Mouse (Mus musculus) frontal cortex, postnatal 10 days (tissue): ENCODE results near the gene Gan.

ENCODE experiments used
- DNase-seq, 2 experiments: peaks; one replicate each; pipeline ENCODE4 v3.0.0; 2022; ENCODE audit warnings: low spot score in 2 of 2, mixed read lengths in 1 of 2

Gene Gan

DNA sequence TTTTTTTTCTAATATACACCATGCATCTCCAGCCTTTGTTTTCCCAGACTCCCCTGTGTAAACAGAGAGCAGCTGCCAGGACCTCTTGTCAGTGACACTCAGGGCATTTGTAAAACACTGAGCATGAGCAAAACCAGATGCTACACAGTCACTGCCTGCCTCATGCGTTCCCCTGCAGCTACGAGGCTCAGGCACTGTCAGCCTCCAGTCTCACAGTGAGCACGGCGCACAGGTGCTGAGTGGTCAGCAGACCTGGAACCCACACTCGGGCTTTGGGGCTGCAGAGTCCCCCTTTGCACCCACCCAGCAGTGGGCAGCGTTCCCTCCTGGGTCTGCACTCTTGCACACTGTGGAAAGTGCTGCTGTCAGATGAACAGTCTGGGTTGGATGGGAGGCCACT, 41.7 kb downstream of the Gan start:
- DNase-seq = no peak

GRCm38 (mm10) chr8:117200346-117200745, 42.4 kb downstream of the Gan start:
- DNase-seq = no peak

DNA sequence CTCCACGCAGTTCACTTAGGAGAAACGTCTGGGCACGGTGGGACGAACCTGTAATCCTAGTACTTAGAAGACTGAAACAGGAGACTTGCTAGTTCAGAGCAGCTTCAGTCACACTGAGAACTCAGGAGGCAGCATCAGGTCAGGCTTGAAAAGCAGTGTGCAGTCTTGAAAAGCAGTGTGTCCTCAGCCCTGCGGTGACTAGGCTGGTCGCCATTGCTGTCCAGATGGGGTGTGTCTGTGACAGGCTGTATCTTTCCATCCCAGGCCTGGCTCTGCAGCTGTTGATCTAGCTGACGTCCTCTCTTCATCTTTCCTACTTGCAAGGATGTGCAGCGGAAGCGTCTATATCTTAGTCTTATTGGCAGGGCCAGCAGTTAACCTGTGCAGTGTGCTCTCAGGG, 42.9 kb downstream of the Gan start:
- no peak for DNase-seq

DNA sequence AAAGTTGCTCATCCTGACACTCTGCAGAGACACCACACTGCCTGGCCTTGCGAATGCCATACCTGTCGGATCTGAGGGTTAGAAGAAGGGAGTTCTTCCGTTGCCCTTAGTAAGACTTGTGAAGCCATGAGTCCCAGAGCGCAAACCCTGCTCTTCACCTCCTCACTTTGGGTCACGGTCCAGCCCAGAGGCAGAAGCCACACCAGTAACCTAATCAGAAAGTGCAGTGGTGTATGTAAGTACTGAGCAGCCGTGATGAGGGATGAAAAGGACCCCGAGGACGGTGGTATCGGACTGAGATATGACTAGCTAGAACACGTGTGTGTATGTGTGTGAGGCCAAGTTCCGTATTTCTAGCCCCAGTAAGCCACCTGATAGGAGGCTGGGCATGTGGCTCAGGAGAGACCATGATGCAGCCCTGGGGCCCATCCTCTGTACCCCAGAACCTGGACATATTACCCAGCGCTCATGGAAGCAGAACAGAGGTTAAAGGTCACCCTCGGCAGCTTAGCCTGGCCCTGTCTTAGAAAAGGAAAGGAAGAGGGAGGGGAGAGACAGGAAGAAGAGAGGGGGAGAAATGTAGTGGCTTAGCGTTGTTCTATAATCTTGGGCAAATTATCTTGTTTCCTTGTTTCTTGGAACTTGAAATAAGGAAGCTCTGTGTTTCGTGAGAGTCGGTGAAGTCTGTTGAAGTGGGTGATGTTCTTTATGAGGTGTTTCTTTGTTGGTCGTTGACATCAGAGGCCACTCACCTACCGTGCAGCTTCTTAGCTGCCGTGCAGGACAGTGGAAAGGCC, 43.5 kb downstream of the Gan start:
- DNase-seq = no peak

GRCm38 (mm10) chr8:117203085-117203484, 45.1 kb downstream of the Gan start:
- no peak for DNase-seq

DNA sequence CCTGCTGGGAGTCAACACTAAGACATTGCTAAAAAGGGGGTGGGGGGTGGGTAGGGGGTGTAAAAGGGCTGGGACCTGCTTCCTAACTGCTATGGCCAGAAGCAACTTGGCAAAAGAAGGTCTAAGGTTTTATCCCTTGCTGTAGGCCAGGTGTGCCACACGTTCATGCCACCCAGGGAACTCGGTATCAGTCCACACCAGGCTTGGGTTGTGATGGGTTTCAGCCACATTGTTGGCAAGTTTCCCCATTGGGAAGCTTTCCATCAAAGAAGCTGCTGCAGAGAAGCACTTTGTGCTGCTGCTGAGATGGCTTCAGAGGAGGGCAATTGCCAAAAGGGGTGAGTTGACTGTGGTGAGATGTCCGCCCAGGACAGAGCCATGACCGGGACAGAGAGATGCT, 47.9 kb downstream of the Gan start:
- DNase-seq = no peak

- DNase-seq = no peak
Observed at GRCm38 (mm10) chr8:117206636-117207035, 48.7 kb downstream of the Gan start.

DNA sequence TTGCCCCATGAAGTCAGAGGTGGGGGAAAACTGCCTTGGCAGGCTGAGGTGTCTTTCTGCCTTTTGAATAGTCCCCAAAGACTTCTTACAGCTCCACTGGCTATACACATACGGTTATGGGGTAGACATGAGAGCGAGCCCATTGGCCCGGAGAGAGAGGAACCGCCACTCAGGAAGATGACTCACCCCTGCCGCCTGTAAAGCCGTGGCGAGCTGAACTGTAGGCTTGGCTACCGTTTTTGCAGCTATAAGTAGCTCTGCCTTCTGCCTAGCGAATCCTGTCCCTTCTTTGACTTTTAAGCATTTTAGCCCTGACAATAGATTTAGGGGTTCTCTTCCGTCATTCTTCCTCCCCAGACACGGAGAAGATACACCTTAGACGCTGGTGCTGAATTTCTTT, 51.2 kb downstream of the Gan start:
- no peak for DNase-seq

DNA sequence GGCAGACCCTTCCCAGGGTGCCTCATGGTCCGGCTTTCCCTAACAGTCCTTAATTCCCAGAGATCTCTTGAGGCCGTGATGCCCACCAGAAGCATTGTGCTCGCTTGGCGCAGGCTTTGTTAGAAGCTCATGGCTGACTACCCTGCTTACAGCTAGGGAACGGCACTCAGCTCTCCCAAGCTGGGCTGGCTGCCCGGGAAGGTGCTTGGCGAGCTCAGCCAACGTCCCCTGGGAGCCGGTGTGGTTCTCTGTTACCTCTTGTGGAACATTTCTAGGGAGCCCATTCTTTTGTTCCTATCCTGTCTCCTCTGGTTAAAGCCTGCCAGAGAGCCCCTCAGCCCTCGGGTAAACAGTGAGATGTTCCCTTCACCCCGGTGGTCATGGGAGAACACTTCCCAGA, 54.2 kb downstream of the Gan start:
- DNase-seq = no peak

DNA sequence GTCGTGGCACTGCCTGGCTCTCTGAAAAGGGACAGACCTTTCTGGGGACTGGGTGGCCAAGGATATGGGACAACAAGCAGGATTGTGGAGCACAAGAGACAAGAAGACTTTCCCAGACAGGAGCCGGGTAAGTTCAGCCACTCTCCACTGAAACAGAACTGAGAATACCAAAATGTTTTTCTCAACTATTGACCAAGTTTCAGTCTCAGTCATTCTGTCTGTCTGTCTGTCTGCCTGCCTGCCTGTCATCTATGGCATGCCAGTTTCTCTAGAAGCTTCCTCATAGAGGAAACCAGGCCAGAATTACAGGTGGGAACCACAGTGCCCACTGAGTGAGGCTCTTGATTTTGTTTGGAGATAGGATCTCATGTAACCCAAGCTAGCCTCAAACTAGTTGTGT, 59.8 kb downstream of the Gan start:
- DNase-seq = no peak

- no peak for DNase-seq
Observed at GRCm38 (mm10) chr8:117222396-117222795, 64.5 kb downstream of the Gan start.

GRCm38 (mm10) chr8:117224630-117225029, 66.7 kb downstream of the Gan start:
- DNase-seq = peak; percentile 35 to 81

DNA sequence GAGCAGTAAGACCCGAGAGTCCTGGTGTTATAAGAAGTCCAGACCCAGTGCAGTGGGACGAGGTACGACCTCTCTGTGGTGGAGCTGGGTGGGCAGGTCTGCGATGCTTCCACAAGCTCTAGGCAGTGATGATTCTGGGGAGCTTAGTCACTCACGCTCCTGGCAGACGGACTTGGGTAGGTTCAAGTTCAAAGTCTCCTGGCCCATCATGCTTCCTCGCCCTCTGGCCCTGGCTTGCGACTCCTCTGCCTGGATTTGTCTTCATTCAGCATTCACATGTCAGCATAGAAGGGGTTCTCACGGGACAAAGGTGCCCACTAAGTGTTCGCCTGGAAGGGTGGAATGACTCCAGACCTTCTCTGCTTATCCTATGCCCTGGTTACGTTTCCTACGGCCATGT, 68.4 kb downstream of the Gan start:
- no peak for DNase-seq

GRCm38 (mm10) chr8:117227339-117227738, 69.4 kb downstream of the Gan start:
- DNase-seq = no peak

DNA sequence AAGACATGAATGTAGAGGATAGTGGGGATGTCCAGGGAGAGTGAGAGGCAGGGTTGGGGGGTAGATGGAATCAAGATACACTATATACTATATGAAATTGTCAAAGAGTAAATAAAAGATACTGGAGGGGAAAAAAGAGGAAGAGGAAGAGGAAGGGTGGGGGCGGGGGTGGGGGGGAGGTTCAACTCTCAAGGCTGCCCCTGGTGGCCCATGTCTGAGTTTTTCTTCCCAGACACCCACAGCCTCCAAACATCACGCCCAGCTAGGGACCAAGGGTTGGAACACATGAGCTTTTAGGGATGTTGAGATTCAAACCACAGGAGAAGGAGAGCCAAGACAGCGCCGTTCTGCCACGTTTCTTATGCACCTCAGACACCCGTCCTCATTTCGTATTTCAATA, 75.3 kb downstream of the Gan start:
- no peak for DNase-seq

- DNase-seq = no peak
Observed at GRCm38 (mm10) chr8:117236531-117236930, 78.6 kb downstream of the Gan start.

DNA sequence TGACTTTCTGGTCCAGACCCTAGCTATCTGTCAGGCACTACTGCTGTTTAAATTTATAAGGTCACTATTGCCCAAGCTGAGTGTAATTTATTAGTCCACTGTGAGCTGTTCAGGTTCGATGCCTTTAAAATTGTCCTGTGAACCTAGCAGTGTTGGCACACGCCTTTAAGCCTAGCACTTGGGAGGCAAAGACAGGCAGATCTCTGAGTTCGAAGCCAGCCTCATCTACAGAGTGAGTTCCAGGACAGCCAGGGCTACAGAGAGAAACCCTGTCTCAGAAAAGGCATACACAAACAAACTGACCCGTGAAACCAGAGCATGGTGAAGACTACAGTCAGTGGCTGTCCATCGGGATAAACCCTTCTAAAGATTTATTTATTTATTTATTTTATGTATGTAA, 82.4 kb downstream of the Gan start:
- no peak for DNase-seq

GRCm38 (mm10) chr8:117240841-117241494, 83.0 kb downstream of the Gan start:
- no peak for DNase-seq

DNA sequence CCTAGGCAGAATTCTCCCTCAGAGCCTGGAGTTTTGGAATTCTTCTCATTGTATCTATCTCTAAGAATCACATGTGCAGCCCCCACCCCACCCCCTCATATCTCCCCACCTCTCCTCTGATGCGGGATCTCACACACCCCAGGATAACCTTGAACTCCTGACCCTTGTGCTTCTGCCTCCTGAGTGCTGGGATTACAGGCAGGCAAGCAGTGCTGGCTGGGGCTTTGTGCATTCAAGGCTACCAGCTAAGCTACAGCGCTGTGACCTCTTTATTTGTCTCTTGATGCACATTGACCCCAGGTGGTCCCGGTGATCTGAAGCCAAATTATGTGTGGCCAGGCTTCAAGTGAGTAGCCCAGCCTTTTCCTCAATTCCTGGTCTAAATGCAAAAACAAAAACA, 83.9 kb downstream of the Gan start:
- no peak for DNase-seq

- no peak for DNase-seq
Observed at GRCm38 (mm10) chr8:117242286-117242685, 84.4 kb downstream of the Gan start.

- DNase-seq = no peak
Observed at GRCm38 (mm10) chr8:117244601-117245000, 86.7 kb downstream of the Gan start.

GRCm38 (mm10) chr8:117248341-117248740, 90.4 kb downstream of the Gan start:
- DNase-seq = no peak

GRCm38 (mm10) chr8:117251086-117251681, 93.2 kb downstream of the Gan start:
- DNase-seq = no peak
